Mouse (Mus musculus) C2C12 (cell line): Measurements from ENCODE around the gene Insr.

Source experiments
- CTCF ChIP-seq: IDR thresholded peaks from one replicate; pipeline ENCODE4 v1.5.1; 2011; ENCODE audit not compliant: control insufficient read depth, insufficient read depth, insufficient read length
- MAX ChIP-seq: IDR thresholded peaks from one replicate; pipeline ENCODE4 v1.6.1; 2011; ENCODE audit warnings: mild to moderate bottlenecking, control low read depth
- USF1 ChIP-seq: IDR thresholded peaks from one replicate; pipeline ENCODE4 v1.6.1; 2011; ENCODE audit warnings: low read depth, mild to moderate bottlenecking, control low read depth, moderate library complexity

- TF ChIP-seq CTCF (no peak), USF1 (no peak), MAX (no peak)
Measured at GRCm38 (mm10) chr8:3265182-3265581, 14.2 kb downstream of the Insr start.
